Comparison of ENCODE assay signal across 8 mouse cellular contexts in the genomic region with DNA sequence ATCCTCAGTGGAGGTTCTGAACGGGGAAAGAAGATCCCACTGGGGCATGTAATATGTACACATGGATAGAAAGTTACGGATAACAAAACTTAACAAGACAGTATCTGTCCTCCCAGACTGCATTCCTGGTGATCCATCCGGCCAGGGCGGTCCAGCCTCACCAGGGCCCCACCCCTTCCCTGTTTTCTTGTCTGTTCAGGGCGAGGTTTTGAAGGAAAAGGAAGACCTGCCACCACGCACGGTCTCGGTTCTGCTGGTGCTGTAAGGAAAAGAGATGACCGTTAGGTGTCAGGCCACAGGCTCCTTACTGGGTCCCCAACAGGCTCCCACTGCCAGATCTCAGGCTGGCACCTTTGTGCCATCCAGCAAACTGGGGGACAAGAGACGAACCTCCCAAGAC. TPM values are rescaled to one million over a fixed set of nuclear protein-coding genes. Genes with fewer than 3 reads are reported as not detected.
A peak's percentile ranks its signal among the peaks of the same experiment; 100 is the strongest.
DNase-seq lines count a peak whose midpoint lies in the region; ATAC-seq and TF ChIP-seq lines count a peak whose summit lies in the region.

No protein-coding gene starts in this region.

- H3K4me3 ChIP-seq in spleen, adult 2 months (ENCODE audit: extremely low read depth, insufficient read depth, insufficient read length), result no peak overlapping the region
- H3K4me3 ChIP-seq in limb, embryonic 11.5 days (ENCODE audit: low read depth, low read length), result no peak overlapping the region

- ATAC-seq in limb, embryonic 11.5 days (ENCODE audit: insufficient number of reproducible peaks, low FRiP score, low TSS enrichment, low read depth), result peak; percentile 15; the same call in 1 of the 2 replicates

- H3K9ac ChIP-seq in limb, embryonic 11.5 days (ENCODE audit: low read length), result peak overlapping the region; percentile 41; the same call in 1 of the 2 replicates

- intact Hi-C loops in heart, postnatal 14 days (cut with DNase I), result no loop called here

- no peak for DNase-seq in spleen, adult 2 months (ENCODE audit: low read depth in 1 of 2, low spot score in 2 of 2)
- no peak for DNase-seq in spleen, postnatal 10 days (ENCODE audit: low spot score in 2 of 2)
- peak; percentile 19 to 40 for DNase-seq in heart, postnatal 14 days
- DNase-seq in limb, embryonic 11.5 days (ENCODE audit: low spot score), result peak; percentile 33
- peak; percentile 60 for DNase-seq in testis, postnatal 10 days (ENCODE audit: low spot score)
- no peak for DNase-seq in gastrocnemius, postnatal 4 days (ENCODE audit: low spot score in 2 of 2)
- no peak for DNase-seq in adrenal gland, adult 18-20 months (ENCODE audit: low spot score in 2 of 2)
- DNase-seq in spleen, postnatal 4 days (ENCODE audit: low spot score in 2 of 2), result no peak

- no peak for TF ChIP-seq POLR2A in spleen, adult 2 months (IDR thresholded peaks at IDR 0.05; ENCODE audit: low read depth, low read length)

- 92% methylated on average over 10 of the region's 10 CpGs for WGBS in spleen, adult 2 months
- 23% methylated on average over 10 of the region's 10 CpGs for WGBS in limb, embryonic 11.5 days

- H3K27me3 ChIP-seq in spleen, adult 2 months (ENCODE audit: control insufficient read depth, insufficient read depth, low read length), result no peaks in the 10 kb centered on the region
- H3K27me3 ChIP-seq in limb, embryonic 11.5 days (ENCODE audit: control insufficient read depth, insufficient read depth, low read length), result no peaks in the 10 kb centered on the region

- peak overlapping the region; percentile 48 for H3K27ac ChIP-seq in spleen, adult 2 months (ENCODE audit: insufficient read depth, low read length)
- peak overlapping the region; percentile 87 for H3K27ac ChIP-seq in limb, embryonic 11.5 days (replicated peaks; ENCODE audit: low read depth, low read length)

- TF ChIP-seq CTCF in spleen, adult 2 months (IDR thresholded peaks at IDR 0.05; ENCODE audit: extremely low read depth, insufficient read depth, insufficient read length, insufficient replicate concordance), result no peak

- H3K36me3 ChIP-seq in spleen, adult 2 months (ENCODE audit: control insufficient read depth, insufficient read depth, low read length), result peaks cover 7% of the 10 kb centered on the region
- H3K36me3 ChIP-seq in limb, embryonic 11.5 days (ENCODE audit: control insufficient read depth, insufficient read depth, low read length), result no peaks in the 10 kb centered on the region

- no peaks in the 10 kb centered on the region for H3K9me3 ChIP-seq in limb, embryonic 11.5 days (ENCODE audit: control insufficient read depth, low read length)

- peaks cover 4% of the 10 kb centered on the region; the same call in 1 of the 2 replicates for H3K4me1 ChIP-seq in spleen, adult 2 months (ENCODE audit: control insufficient read depth, insufficient read depth, insufficient read length)
- peaks cover 52% of the 10 kb centered on the region for H3K4me1 ChIP-seq in limb, embryonic 11.5 days (ENCODE audit: control insufficient read depth, insufficient read depth, low read length)

- no peak overlapping the region; the same call in 1 of the 2 replicates for H3K4me2 ChIP-seq in limb, embryonic 11.5 days (ENCODE audit: low read depth, severe bottlenecking)

RNA-seq across cellular contexts. Expression of a gene that starts 17.1 kb away (rescaled TPM):
- polyA plus RNA-seq in spleen, adult 2 months (2012; rRNA removed), result 24.8 and 32.4 TPM in 2 replicates
- 10 to 100 TPM; 18.6 to 21.7 TPM for total RNA-seq in heart, postnatal 14 days (2021)
- polyA plus RNA-seq in limb, embryonic 11.5 days (2014; fragmentation: Nextera tagmentation; extraction: Ambion mirVana), result 3.8 and 7.5 TPM in 2 replicates
- 10 to 100 TPM; 20.5 to 22.9 TPM for total RNA-seq in gastrocnemius, postnatal 4 days (2021)
- 1 to 10 TPM; 6.6 to 6.8 TPM for total RNA-seq in adrenal gland, adult 18-20 months (2021)

RNA-seq across cellular contexts. Expression of a gene that starts 52.9 kb away (rescaled TPM):
- polyA plus RNA-seq in spleen, adult 2 months (2012; rRNA removed), result 29.0 and 32.0 TPM in 2 replicates
- 100 to 1,000 TPM; 113 to 115 TPM for total RNA-seq in heart, postnatal 14 days (2021)
- 231 TPM in 2 replicates for polyA plus RNA-seq in limb, embryonic 11.5 days (2014; fragmentation: Nextera tagmentation; extraction: Ambion mirVana)
- total RNA-seq in gastrocnemius, postnatal 4 days (2021), result 100 to 1,000 TPM; 144 to 148 TPM
- total RNA-seq in adrenal gland, adult 18-20 months (2021), result 100 to 1,000 TPM; 217 to 225 TPM

Comparison
In these comparisons a context has a peak if more than half of its experiments do, and no peak if none do; other contexts are left out.
1. DNase-seq: peak in heart, postnatal 14 days (2 of 2), limb, embryonic 11.5 days (single experiment) and testis, postnatal 10 days (single experiment); none in spleen, adult 2 months (0 of 2), spleen, postnatal 10 days (0 of 2), gastrocnemius, postnatal 4 days (0 of 2), adrenal gland, adult 18-20 months (0 of 2) and spleen, postnatal 4 days (0 of 2).